Mouse (Mus musculus) lung, postnatal 10 days (tissue): ENCODE results near the gene Cxcl17.
"Not testable (repeated sequence)": the region's sequence is repeated elsewhere in the genome, so short reads cannot be mapped to it uniquely, and the experiment has no call there.

Source experiments
- DNase-seq: peaks from one replicate; pipeline ENCODE4 v3.0.0; 2021

Gene Cxcl17

DNA sequence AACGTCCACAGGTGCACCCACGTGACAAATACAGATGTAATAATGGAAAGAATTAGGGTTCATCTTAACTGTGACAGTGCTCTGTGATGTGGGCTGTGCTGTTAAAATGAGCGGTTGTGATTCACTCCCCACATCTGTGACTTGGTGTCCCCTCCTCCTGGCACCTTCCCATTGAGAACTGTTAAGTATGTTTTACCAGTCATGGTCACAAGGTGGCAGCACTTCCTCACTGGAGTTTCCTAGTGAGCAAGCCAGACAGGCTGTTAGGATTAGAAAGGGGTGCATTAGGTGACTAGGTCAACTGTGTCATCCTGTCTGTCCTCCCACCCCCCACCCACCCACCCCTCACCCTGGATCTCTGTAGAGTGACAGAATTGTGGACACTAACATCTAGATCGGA lies 11.7 kb upstream of the Cxcl17 start:
- peak; percentile 91 for DNase-seq

DNA sequence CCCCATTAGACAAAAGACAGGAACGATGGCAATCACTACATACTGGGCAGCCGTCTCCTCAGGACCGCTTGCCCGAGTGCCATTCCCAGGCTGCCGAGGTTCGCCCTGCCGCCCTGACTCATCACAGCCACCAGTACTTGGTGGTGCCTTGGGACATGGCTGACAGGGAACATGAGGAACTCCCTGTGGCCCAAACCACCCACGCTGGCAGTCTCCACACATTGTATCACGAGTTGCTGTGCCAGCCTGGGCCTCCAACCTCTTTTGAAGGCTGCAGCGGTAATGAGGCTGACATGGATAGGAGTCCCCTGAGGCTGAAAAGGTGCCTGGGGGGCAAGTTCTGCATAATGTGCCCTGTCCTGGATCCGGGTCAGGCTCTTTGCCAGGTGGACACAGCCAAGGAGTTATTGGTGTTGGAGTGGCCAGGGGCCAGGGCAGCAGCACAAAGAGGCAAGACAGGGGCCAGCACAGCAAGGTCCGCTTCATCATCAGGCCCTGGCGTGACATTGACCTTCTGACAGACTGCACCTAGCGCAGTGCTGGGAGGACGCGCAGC lies 9.7 kb upstream of the Cxcl17 start:
- DNase-seq, result no peak

DNA sequence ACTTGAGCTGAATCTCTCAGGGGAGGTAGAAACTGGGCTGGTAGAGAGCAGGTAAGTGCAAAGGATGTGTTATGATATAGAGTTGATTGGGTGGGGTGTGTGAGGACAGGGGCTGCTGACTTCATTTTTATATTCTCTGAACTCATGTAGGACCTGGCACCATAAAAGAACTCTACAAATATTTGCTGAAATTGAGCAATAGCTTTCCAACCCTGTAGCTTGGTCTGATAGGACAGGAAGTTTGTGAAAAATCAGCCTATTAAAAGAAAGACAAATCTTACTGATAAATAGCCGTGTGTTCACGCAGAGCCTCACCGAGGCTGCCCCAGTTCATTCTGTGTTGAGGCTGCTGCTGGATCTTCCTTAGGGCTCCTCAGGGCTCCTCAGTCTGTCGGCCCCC lies 7.3 kb upstream of the Cxcl17 start:
- DNase-seq, result no peak

DNA sequence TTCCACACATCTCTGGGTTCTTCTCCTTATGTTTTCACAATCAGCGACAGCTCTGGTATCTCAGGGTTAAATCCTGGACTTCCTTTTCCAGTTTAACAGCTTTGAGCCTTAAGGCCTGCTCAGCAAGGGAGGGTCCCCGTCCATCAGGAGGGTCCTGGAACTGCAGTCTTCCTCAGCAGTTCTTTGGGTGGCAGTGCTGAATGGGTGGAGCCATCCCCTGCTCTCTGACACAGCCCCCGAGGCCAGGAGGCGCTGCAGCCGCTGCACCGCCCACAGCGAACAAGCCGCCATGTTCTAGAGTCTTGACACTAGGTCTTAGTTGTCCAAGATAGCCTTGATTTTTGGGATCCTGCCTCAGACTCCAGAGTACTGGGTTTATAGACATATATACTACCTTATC lies 6.8 kb upstream of the Cxcl17 start:
- DNase-seq, result no peak

- DNase-seq, result peak; percentile 58
Observed at GRCm38 (mm10) chr7:25417597-25417996, 4.9 kb upstream of the Cxcl17 start.

GRCm38 (mm10) chr7:25411861-25412260 lies 825 bp downstream of the Cxcl17 start:
- no peak for DNase-seq

- no peak for DNase-seq
Observed at GRCm38 (mm10) chr7:25410969-25411615, 1.6 kb downstream of the Cxcl17 start.

- peak; percentile 62 for DNase-seq
Observed at GRCm38 (mm10) chr7:25409114-25409760, 3.4 kb downstream of the Cxcl17 start.

- DNase-seq, result no peak
Observed at GRCm38 (mm10) chr7:25406468-25406867, 6.2 kb downstream of the Cxcl17 start.

GRCm38 (mm10) chr7:25402671-25403101 lies 10.0 kb downstream of the Cxcl17 start:
- DNase-seq, result peak; percentile 74

DNA sequence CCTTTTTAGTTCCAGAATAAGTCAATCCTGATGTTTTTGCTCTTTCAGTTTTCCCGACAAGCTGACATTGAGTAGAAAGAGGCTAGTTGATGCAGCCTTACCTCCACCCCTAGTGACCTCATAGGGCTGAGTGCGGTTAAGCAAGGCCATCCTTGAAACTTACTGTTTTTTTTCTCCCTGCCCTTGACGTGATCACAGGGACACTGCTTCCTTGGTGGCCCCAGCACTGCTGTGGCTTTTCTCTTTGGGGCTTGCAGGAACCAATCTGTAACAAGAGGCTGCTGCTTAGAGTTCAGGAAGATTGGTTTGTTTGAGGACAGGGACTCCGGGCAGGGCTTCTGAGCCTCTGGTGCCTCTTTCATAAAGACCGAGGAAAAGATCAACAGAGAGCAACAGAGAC lies 10.7 kb downstream of the Cxcl17 start:
- no peak for DNase-seq

DNA sequence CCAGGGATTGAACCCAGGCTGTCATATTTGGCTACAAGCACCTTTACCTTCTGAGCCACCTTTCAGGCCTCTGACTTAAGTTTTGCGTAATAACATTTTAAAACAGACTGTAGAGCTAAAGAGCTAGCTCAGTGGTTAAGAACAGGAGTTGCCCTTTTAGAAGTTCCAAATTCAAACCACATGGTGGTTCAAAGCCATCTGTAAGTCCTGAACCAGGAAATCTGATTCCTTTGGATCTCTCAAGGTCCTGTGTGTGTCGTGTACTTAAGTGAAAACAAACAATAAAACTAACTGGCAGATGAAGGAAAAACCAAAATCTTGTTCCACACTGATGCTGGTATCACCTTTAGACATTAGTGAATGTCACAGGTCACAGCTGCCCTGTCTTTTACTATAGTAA lies 11.1 kb downstream of the Cxcl17 start:
- no peak for DNase-seq

- not testable (repeated sequence) for DNase-seq
Observed at GRCm38 (mm10) chr7:25399028-25399427, 13.7 kb downstream of the Cxcl17 start.

DNA sequence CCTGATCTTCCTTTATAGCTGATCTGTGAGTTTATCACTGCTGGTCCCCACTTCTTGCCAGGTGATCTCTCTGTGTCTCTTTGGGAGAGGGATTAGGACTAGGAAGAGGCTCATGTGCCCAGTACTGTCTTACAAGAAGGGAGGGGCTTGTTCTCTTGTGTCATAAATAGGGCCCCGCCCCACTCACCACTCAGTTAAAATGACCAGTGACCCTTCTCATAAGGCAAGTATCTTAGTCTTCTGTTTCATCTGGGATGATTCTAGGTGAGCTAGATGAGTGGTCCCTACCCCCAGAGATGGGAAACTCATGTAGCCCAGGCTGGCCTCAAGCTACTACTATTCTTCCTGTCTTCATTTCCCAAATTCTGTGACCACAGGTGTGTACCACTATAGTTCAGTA lies 14.1 kb downstream of the Cxcl17 start, which contains the start of gene Lipe:
Gene Lipe, minus strand, starts transcription at position 101 of the 400 bp plus-strand sequence.
- DNase-seq, result no peak

GRCm38 (mm10) chr7:25396621-25397020 lies 16.1 kb downstream of the Cxcl17 start:
- DNase-seq, result no peak

GRCm38 (mm10) chr7:25395558-25396521 lies 16.8 kb downstream of the Cxcl17 start:
- peak; percentile 98 for DNase-seq

GRCm38 (mm10) chr7:25395186-25395557 lies 17.5 kb downstream of the Cxcl17 start:
- DNase-seq, result no peak

GRCm38 (mm10) chr7:25394754-25395153 lies 17.9 kb downstream of the Cxcl17 start:
- no peak for DNase-seq

- no peak for DNase-seq
Observed at GRCm38 (mm10) chr7:25393451-25394210, 19.1 kb downstream of the Cxcl17 start.

DNA sequence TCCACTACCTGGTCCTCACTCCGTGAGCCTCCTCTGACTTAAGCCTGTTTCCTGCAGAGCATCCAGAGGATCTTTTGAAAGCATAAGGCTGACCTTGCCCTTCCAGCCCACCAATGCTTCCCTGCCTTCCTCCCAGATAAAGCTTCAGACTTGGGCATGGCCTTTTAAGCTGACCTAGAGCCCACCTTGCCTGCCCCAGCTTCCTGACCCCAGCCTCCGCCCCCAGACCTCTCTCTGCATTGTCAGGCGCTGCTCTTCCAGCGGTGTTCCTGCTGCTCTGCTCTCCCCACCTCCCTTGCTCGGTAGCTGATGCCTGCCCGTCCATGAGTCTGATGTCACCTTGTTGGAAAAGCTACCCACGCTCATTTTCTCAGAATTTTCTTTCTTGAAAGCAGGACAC lies 19.8 kb downstream of the Cxcl17 start:
- no peak for DNase-seq

DNA sequence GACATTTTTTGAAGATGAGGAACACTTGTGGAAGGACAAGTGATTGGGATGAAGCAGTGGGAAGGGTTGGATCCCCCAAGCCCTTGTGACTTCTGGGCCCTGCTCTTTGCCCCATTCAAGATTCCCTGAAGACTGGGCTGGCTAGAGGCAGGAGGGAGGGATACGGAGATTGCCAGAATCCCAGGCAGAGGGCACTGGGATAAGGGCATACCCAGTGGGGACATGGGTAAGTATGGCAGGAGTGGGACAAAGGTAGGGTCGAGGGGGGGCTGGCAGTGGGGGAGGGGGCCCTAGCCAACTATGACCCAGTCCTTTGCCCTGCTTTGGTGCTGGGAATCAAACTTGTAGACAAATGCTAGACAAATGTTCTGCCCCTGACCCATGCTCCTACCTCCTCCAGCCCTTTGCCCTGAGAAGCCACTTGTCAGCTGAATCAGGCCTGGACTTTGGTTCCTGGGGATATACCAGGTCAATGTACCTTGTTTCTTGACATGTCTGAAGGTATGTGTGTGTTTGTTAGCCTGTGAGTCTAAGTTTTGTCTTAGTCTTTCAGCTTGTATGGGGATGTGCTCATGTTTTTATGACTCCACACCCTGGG lies 20.7 kb downstream of the Cxcl17 start:
- DNase-seq, result no peak

GRCm38 (mm10) chr7:25390986-25391385 lies 21.7 kb downstream of the Cxcl17 start:
- DNase-seq, result no peak
